34 mouse cellular contexts compared by ENCODE assay signal in the genomic region with DNA sequence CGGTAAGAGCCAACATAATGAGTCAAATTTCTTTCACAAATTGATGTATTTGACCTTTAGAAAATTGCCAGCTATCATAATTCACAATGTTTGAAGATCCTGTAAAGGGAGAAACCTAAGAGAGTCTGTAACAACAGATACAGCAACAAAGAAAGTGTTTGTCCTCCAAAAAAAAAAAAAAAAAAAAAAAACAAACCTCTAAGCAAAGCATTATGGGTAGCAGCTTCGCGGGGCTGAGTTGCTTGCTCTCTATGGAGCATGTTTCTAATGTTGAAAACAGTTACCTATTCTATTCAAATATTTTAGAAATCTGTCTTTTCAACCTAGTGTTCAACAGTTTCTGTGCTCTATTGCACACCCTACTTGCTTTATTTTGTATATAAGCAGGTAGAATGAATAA. TPM values are rescaled to one million over a fixed set of nuclear protein-coding genes. Genes with fewer than 3 reads are reported as not detected.
"Had no signal": no experiment of that assay in that cellular context is flagged by ENCODE, and none has a peak within 500 bp of the region (broad histone marks: within the 10 kb centered on the region; RNA-seq: fewer than 3 reads in every experiment).

No protein-coding gene starts in this region.

- H3K36me3 ChIP-seq: embryonic facial prominence, embryonic 10.5 days; embryonic facial prominence, embryonic 12.5 days; embryonic facial prominence, embryonic 13.5 days; embryonic facial prominence, embryonic 15.5 days; forebrain, embryonic 10.5 days; forebrain, embryonic 12.5 days; forebrain, embryonic 15.5 days; heart, embryonic 10.5 days had no signal

- H3K4me3 ChIP-seq: embryonic facial prominence, embryonic 10.5 days; embryonic facial prominence, embryonic 12.5 days; embryonic facial prominence, embryonic 13.5 days; embryonic facial prominence, embryonic 15.5 days; erythroblast, embryonic 14.5 days; forebrain, embryonic 10.5 days; forebrain, embryonic 12.5 days; forebrain, embryonic 13.5 days; forebrain, embryonic 15.5 days; gastrocnemius, adult 2 months; heart, adult 2 months; heart, embryonic 10.5 days had no signal

- ATAC-seq: forebrain, embryonic 13.5 days; forebrain, embryonic 14.5 days; forebrain, embryonic 15.5 days; forebrain, embryonic 16.5 days; forebrain, postnatal 0 days had no signal

- H3K27ac ChIP-seq: embryonic facial prominence, embryonic 10.5 days; embryonic facial prominence, embryonic 12.5 days; embryonic facial prominence, embryonic 13.5 days; embryonic facial prominence, embryonic 15.5 days; forebrain, embryonic 10.5 days; forebrain, embryonic 12.5 days; forebrain, embryonic 13.5 days; forebrain, embryonic 15.5 days; gastrocnemius, adult 2 months; heart, adult 2 months; heart, embryonic 10.5 days had no signal

- H3K27me3 ChIP-seq: embryonic facial prominence, embryonic 12.5 days; embryonic facial prominence, embryonic 13.5 days; embryonic facial prominence, embryonic 15.5 days; forebrain, embryonic 12.5 days; forebrain, embryonic 13.5 days; forebrain, embryonic 15.5 days had no signal

- DNase-seq: cerebellum, adult 9-11 months; cerebellum, postnatal 14 days; cerebellum, postnatal 25 days; cerebellum, postnatal 36 days; embryo, embryonic 11 days; forebrain, postnatal 0 days; gastrocnemius, adult 2 months; gastrocnemius, postnatal 10 days; gastrocnemius, postnatal 14 days; gastrocnemius, postnatal 25 days; gastrocnemius, postnatal 36 days; heart, adult 11 months; heart, adult 18-20 months; heart, adult 2 months had no signal

- H3K9me3 ChIP-seq: embryonic facial prominence, embryonic 10.5 days; embryonic facial prominence, embryonic 12.5 days; embryonic facial prominence, embryonic 13.5 days; embryonic facial prominence, embryonic 15.5 days; forebrain, embryonic 10.5 days; forebrain, embryonic 12.5 days; forebrain, embryonic 13.5 days; forebrain, embryonic 15.5 days; heart, embryonic 10.5 days had no signal

- H3K9ac ChIP-seq: embryonic facial prominence, embryonic 12.5 days; embryonic facial prominence, embryonic 13.5 days; embryonic facial prominence, embryonic 15.5 days; forebrain, embryonic 12.5 days; forebrain, embryonic 13.5 days; forebrain, embryonic 15.5 days; forebrain, postnatal 0 days had no signal

- H3K4me1 ChIP-seq: embryonic facial prominence, embryonic 10.5 days; embryonic facial prominence, embryonic 12.5 days; embryonic facial prominence, embryonic 13.5 days; embryonic facial prominence, embryonic 15.5 days; forebrain, embryonic 12.5 days; forebrain, embryonic 13.5 days; forebrain, embryonic 15.5 days; heart, embryonic 10.5 days had no signal

RNA-seq across cellular contexts. Expression of a gene that starts 15.2 kb away (rescaled TPM):
- total RNA-seq: common myeloid progenitor, adult 5-6 weeks; gastrocnemius, adult 18-20 months; gastrocnemius, adult 2 months; gastrocnemius, adult 8-10 months; gastrocnemius, postnatal 10 days; gastrocnemius, postnatal 14 days; gastrocnemius, postnatal 25 days; gastrocnemius, postnatal 36 days; gastrocnemius, postnatal 4 days; heart, adult 2 months; heart, adult 8-10 months had no signal
- polyA plus RNA-seq: cortical plate, adult 2 months; embryonic facial prominence, embryonic 13.5 days; embryonic facial prominence, embryonic 15.5 days; erythroblast, embryonic 14.5 days; forebrain, embryonic 13.5 days; forebrain, embryonic 15.5 days; forebrain, embryonic 16.5 days; gonadal fat pad, adult 2 months; heart, adult 2 months; heart, embryonic 11.5 days had no signal
